Mouse (Mus musculus) hindbrain, embryonic 16.5 days (tissue): ENCODE measurements around the gene Zbtb49. TPM values are rescaled to one million over a fixed set of nuclear protein-coding genes. Genes with fewer than 3 reads are reported as not detected.

Experiments used
- ATAC-seq: fragments of 200-750 bp; cut with Nextera tagmentation; 2 replicates; pipeline ENCODE4 v1.8.0; 2017; ENCODE audit warnings: moderate TSS enrichment, moderate library complexity
- H3K27ac ChIP-seq: fragments of 300-500 bp; sonication (generic); 2 replicates; pipeline ENCODE4 v1.5.1; 2014; ENCODE audit warnings: low read depth, mild to moderate bottlenecking, control low read depth, low read length, moderate library complexity
- H3K27me3 ChIP-seq: fragments of 300-500 bp; sonication (generic); replicated peaks from 2 replicates; pipeline ENCODE4 v1.6.1; 2014; ENCODE audit warnings: low read length; ENCODE audit not compliant: control insufficient read depth, insufficient read depth
- H3K36me3 ChIP-seq: fragments of 300-500 bp; sonication (generic); 2 replicates; pipeline ENCODE4 v1.6.1; 2014; ENCODE audit warnings: mild to moderate bottlenecking, low read length, moderate library complexity, mixed read lengths; ENCODE audit not compliant: control insufficient read depth, insufficient read depth
- H3K4me1 ChIP-seq: fragments of 300-500 bp; sonication (generic); 2 replicates; pipeline ENCODE4 v1.6.1; 2014; ENCODE audit warnings: low read depth, low read length; ENCODE audit not compliant: control insufficient read depth, insufficient read depth
- H3K4me2 ChIP-seq: fragments of 300-500 bp; sonication (generic); 2 replicates; pipeline ENCODE4 v1.6.1; 2014; ENCODE audit warnings: mild to moderate bottlenecking, low read length, control low read depth, moderate library complexity
- H3K4me3 ChIP-seq: fragments of 300-500 bp; sonication (generic); 2 replicates; pipeline ENCODE4 v1.5.1; 2014; ENCODE audit warnings: mild to moderate bottlenecking, low read length, control low read depth, moderate library complexity
- H3K9ac ChIP-seq: fragments of 300-500 bp; sonication (generic); 2 replicates; pipeline ENCODE4 v1.6.1; 2014; ENCODE audit warnings: low read depth, mild to moderate bottlenecking, control low read depth, low read length, moderate library complexity
- H3K9me3 ChIP-seq: fragments of 300-500 bp; sonication (generic); 2 replicates; pipeline ENCODE4 v1.6.1; 2014; ENCODE audit warnings: mild to moderate bottlenecking, low read length, moderate library complexity; ENCODE audit not compliant: control insufficient read depth
- WGBS: fragments of 180-500 bp; shearing (Covaris S2); extraction: QIAGEN DNeasy Blood & Tissue Kit; methylation state at CpG from one replicate; pipeline ENCODE4 v1.1.7; 2014; 5-methylcytosine and 5-hydroxymethylcytosine counted together
- polyA plus RNA-seq: library from polyadenylated mRNA; unstranded; fragments of >200 nt; fragmentation: Nextera tagmentation; extraction: Ambion mirVana; gene quantifications from 2 replicates; pipeline ENCODE4 v1.2.1, GENCODE M21; 2015

Zbtb49 gene
- polyA plus RNA-seq, 1 experiment from 2014 or later = 17.9 TPM

GRCm38 (mm10) chr5:38241966-38242365, 21.7 kb upstream of the Zbtb49 start:
- H3K4me1 ChIP-seq = no peaks in the 10 kb centered on the region
- no peak overlapping the region for H3K4me3 ChIP-seq
- H3K36me3 ChIP-seq = no peaks in the 10 kb centered on the region
- no peak overlapping the region for H3K27ac ChIP-seq
- 81% methylated on average over 6 of the region's 6 CpGs for WGBS
- no peak overlapping the region for H3K4me2 ChIP-seq
- no peak for ATAC-seq
- H3K9ac ChIP-seq = no peak overlapping the region
- no peaks in the 10 kb centered on the region for H3K9me3 ChIP-seq
- H3K27me3 ChIP-seq = no peaks in the 10 kb centered on the region

- no peaks in the 10 kb centered on the region for H3K4me1 ChIP-seq
- no peak overlapping the region for H3K4me3 ChIP-seq
- H3K36me3 ChIP-seq = no peaks in the 10 kb centered on the region
- no peak overlapping the region for H3K9ac ChIP-seq
- 0 out of 2 replicates have a peak, but pooled peaks have one; percentile 20 for ATAC-seq
- 0 out of 2 replicates have a peak, but pooled peaks cover 2% of the 10 kb centered on the region for H3K9me3 ChIP-seq
- H3K27ac ChIP-seq = no peak overlapping the region
- no peaks in the 10 kb centered on the region for H3K27me3 ChIP-seq
- H3K4me2 ChIP-seq = no peak overlapping the region
- 53% methylated on average over 3 of the region's 3 CpGs for WGBS
These were observed 21.2 kb upstream of the Zbtb49 start for GRCm38 (mm10) chr5:38241473-38241834.

GRCm38 (mm10) chr5:38240727-38241472, 20.6 kb upstream of the Zbtb49 start:
- H3K36me3 ChIP-seq = no peaks in the 10 kb centered on the region
- H3K9ac ChIP-seq = no peak overlapping the region
- no peak overlapping the region for H3K4me3 ChIP-seq
- no peak overlapping the region for H3K27ac ChIP-seq
- WGBS = 16% methylated on average over 5 of the region's 5 CpGs
- ATAC-seq = peak; percentile 48
- H3K4me1 ChIP-seq = no peaks in the 10 kb centered on the region
- H3K9me3 ChIP-seq = 0 out of 2 replicates have a peak, but pooled peaks cover 2% of the 10 kb centered on the region
- no peaks in the 10 kb centered on the region for H3K27me3 ChIP-seq
- H3K4me2 ChIP-seq = no peak overlapping the region

- H3K9ac ChIP-seq = no peak overlapping the region
- no peak overlapping the region for H3K4me3 ChIP-seq
- peaks cover 19% of the 10 kb centered on the region for H3K36me3 ChIP-seq
- H3K9me3 ChIP-seq = 0 out of 2 replicates have a peak, but pooled peaks cover 2% of the 10 kb centered on the region
- H3K27me3 ChIP-seq = no peaks in the 10 kb centered on the region
- no peak overlapping the region for H3K27ac ChIP-seq
- 92% methylated on average over 2 of the region's 2 CpGs for WGBS
- H3K4me1 ChIP-seq = no peaks in the 10 kb centered on the region
- H3K4me2 ChIP-seq = no peak overlapping the region
- ATAC-seq = no peak
These were observed 16.4 kb upstream of the Zbtb49 start for GRCm38 (mm10) chr5:38236627-38237026.

GRCm38 (mm10) chr5:38235422-38235821, 15.2 kb upstream of the Zbtb49 start:
- no peak for ATAC-seq
- no peaks in the 10 kb centered on the region for H3K27me3 ChIP-seq
- WGBS = 64% methylated on average over 4 of the region's 4 CpGs
- 0 out of 2 replicates have a peak, but pooled peaks cover 2% of the 10 kb centered on the region for H3K9me3 ChIP-seq
- H3K4me3 ChIP-seq = no peak overlapping the region
- H3K4me1 ChIP-seq = no peaks in the 10 kb centered on the region
- H3K36me3 ChIP-seq = peaks cover 29% of the 10 kb centered on the region
- no peak overlapping the region for H3K4me2 ChIP-seq
- H3K9ac ChIP-seq = no peak overlapping the region
- no peak overlapping the region for H3K27ac ChIP-seq

- H3K4me3 ChIP-seq = peak overlapping the region; percentile 84
- peak; percentile 86 for ATAC-seq
- peak overlapping the region; percentile 85 for H3K27ac ChIP-seq
- peak overlapping the region; percentile 90 for H3K9ac ChIP-seq
- H3K27me3 ChIP-seq = no peaks in the 10 kb centered on the region
- H3K4me1 ChIP-seq = peaks cover 21% of the 10 kb centered on the region
- no peaks in the 10 kb centered on the region for H3K9me3 ChIP-seq
- 0% methylated on average over 23 of the region's 35 CpGs for WGBS
- H3K4me2 ChIP-seq = peak overlapping the region; percentile 85
- H3K36me3 ChIP-seq = peaks cover 4% of the 10 kb centered on the region; the same call in 1 of the 2 replicates
These were observed 418 bp downstream of the Zbtb49 start for GRCm38 (mm10) chr5:38219771-38220307.

GRCm38 (mm10) chr5:38213009-38213408, 7.2 kb downstream of the Zbtb49 start:
- no peak overlapping the region for H3K4me2 ChIP-seq
- peaks cover 35% of the 10 kb centered on the region for H3K36me3 ChIP-seq
- H3K9me3 ChIP-seq = no peaks in the 10 kb centered on the region
- no peak overlapping the region for H3K9ac ChIP-seq
- H3K4me1 ChIP-seq = no peaks in the 10 kb centered on the region
- ATAC-seq = no peak
- no peak overlapping the region for H3K4me3 ChIP-seq
- WGBS = 83% methylated on average over 6 of the region's 6 CpGs
- H3K27me3 ChIP-seq = no peaks in the 10 kb centered on the region
- H3K27ac ChIP-seq = no peak overlapping the region

GRCm38 (mm10) chr5:38211691-38212090, 8.6 kb downstream of the Zbtb49 start:
- H3K4me3 ChIP-seq = no peak overlapping the region
- H3K9me3 ChIP-seq = no peaks in the 10 kb centered on the region
- H3K27ac ChIP-seq = no peak overlapping the region
- no peaks in the 10 kb centered on the region for H3K4me1 ChIP-seq
- peaks cover 35% of the 10 kb centered on the region for H3K36me3 ChIP-seq
- no peak for ATAC-seq
- no peak overlapping the region for H3K9ac ChIP-seq
- 88% methylated on average over 8 of the region's 8 CpGs for WGBS
- no peak overlapping the region for H3K4me2 ChIP-seq
- no peaks in the 10 kb centered on the region for H3K27me3 ChIP-seq

- H3K27me3 ChIP-seq = no peaks in the 10 kb centered on the region
- H3K9ac ChIP-seq = no peak overlapping the region
- no peaks in the 10 kb centered on the region for H3K4me1 ChIP-seq
- H3K36me3 ChIP-seq = peaks cover 31% of the 10 kb centered on the region
- H3K4me3 ChIP-seq = no peak overlapping the region
- no peak overlapping the region for H3K27ac ChIP-seq
- no peak overlapping the region for H3K4me2 ChIP-seq
- no peak for ATAC-seq
- WGBS = 84% methylated on average over 8 of the region's 8 CpGs
- no peaks in the 10 kb centered on the region for H3K9me3 ChIP-seq
These were observed 11.3 kb downstream of the Zbtb49 start for GRCm38 (mm10) chr5:38208985-38209384.
